Mouse (Mus musculus): ENCODE results near the gene Lep.

DNA sequence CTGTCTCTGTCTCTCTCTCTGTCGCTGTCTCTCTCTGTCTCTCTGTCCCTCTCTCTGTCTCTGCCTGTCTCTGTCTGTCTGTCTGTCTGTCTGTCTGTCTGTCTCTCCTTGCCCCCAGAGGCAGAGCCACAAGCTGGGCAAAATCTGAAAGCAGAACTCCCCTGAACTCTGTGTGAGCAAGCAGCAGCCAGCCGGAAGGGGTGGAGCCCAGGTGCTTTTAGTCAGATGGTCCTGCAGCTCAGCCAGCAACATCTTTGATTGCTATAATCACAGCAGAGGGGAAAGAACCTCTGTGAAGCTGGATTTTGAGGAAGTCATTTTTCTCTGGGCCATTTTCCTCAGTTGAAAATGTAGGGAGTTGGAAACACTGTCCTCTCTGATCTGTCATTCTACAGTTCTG is 19.8 kb upstream of the Lep start:
- no peak for TF ChIP-seq POLR2A (IDR thresholded peaks at IDR 0.05; ENCODE audit: low read depth, low read length)
- TF ChIP-seq CTCF (IDR thresholded peaks at IDR 0.05; ENCODE audit: borderline replicate concordance, insufficient read depth, low read length) = no peak

Measured in embryonic fibroblast, embryonic 13.5 days (primary cell).